Mouse (Mus musculus) intestine, embryonic 14.5 days (tissue): ENCODE results near the gene Glra1. TPM values are rescaled to one million over a fixed set of nuclear protein-coding genes. Genes with fewer than 3 reads are reported as not detected.
A peak's percentile ranks its signal among the peaks of the same experiment; 100 is the strongest.
"Not testable (repeated sequence)": the region's sequence is repeated elsewhere in the genome, so short reads cannot be mapped to it uniquely, and the experiment has no call there.

Source experiments
- ATAC-seq: fragments of 200-750 bp; cut with Nextera tagmentation; replicated peaks from 2 replicates; pipeline ENCODE4 v1.8.0; 2017; ENCODE audit warnings: low read depth, moderate number of reproducible peaks, moderate TSS enrichment, moderate library complexity; ENCODE audit not compliant: low FRiP score, low TSS enrichment
- DNase-seq: peaks from one replicate; pipeline ENCODE4 v3.0.0-alpha.2; 2018; ENCODE audit warnings: low spot score
- H3K27ac ChIP-seq: fragments of 300-500 bp; sonication (generic); 2 replicates; pipeline ENCODE4 v1.5.1; 2014; ENCODE audit warnings: low read depth, mild to moderate bottlenecking, control low read depth
- H3K27me3 ChIP-seq: fragments of 300-500 bp; sonication (generic); replicated peaks from 2 replicates; pipeline ENCODE4 v1.6.1; 2014; ENCODE audit warnings: low read length, control low read depth; ENCODE audit not compliant: control insufficient read depth, insufficient read depth
- H3K36me3 ChIP-seq: fragments of 300-500 bp; sonication (generic); 2 replicates; pipeline ENCODE4 v1.6.1; 2014; ENCODE audit warnings: low read length, control low read depth; ENCODE audit not compliant: control insufficient read depth, insufficient read depth
- H3K4me1 ChIP-seq: fragments of 300-500 bp; sonication (generic); replicated peaks from 2 replicates; pipeline ENCODE4 v1.6.1; 2014; ENCODE audit warnings: low read length, control low read depth, mixed read lengths; ENCODE audit not compliant: control insufficient read depth, insufficient read depth
- H3K4me2 ChIP-seq: fragments of 300-500 bp; sonication (generic); 2 replicates; pipeline ENCODE4 v1.6.1; 2014; ENCODE audit warnings: low read length
- H3K4me3 ChIP-seq: fragments of 300-500 bp; sonication (generic); 2 replicates; pipeline ENCODE4 v1.5.1; 2014; ENCODE audit warnings: low read depth, low read length, control low read depth, mixed read lengths
- H3K9ac ChIP-seq: fragments of 300-500 bp; sonication (generic); 2 replicates; pipeline ENCODE4 v1.6.1; 2014; ENCODE audit warnings: mild to moderate bottlenecking, low read length
- H3K9me3 ChIP-seq: fragments of 300-500 bp; sonication (generic); 2 replicates; pipeline ENCODE4 v1.6.1; 2016; ENCODE audit warnings: low read length, control low read depth; ENCODE audit not compliant: control insufficient read depth
- WGBS: fragments of 180-500 bp; shearing (Covaris S2); extraction: QIAGEN DNeasy Blood & Tissue Kit; methylation state at CpG from one replicate; pipeline ENCODE4 v1.1.7; 2014; 5-methylcytosine and 5-hydroxymethylcytosine counted together
- polyA plus RNA-seq: library from polyadenylated mRNA; unstranded; fragments of >200 nt; fragmentation: Nextera tagmentation; extraction: Ambion mirVana; gene quantifications from 2 replicates; pipeline ENCODE4 v1.2.1, GENCODE M21; 2014

The Glra1 gene
- polyA plus RNA-seq, result not detected in 2 replicates

DNA sequence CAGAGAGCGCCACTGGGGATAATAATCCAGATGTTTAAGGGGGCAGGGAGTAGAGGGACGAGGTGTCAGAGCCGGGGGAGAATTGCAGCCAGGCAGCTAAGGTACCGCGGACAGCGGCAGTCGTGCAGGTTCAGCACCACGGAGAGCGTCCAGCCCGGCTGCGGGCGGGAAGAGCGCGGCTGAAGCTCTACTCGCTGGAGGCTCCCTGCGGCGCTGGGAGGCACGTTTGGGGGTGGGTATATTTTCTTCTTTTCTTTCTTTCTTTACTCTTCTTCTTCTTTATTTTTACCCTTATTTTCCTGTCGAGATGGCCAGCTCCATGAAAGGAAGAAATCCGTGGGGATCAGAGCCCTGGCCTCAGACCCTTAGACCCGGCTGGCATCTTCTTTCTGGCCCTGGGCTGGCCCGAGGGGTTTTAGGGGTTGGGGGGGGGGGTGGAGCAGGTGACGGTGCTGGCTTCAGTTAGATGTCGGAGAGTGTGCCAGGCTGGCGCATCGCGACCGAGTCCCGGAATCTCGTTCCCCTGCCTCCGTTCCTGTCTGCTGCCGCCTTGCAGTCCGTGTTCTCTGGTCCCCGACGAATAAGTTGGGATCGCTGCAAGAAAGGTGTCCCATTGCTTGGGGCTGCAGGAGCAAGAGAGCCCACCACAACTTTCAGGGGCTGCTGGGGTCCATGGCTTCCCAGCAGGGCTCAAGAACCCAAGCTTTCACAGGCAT is at the start of gene Glra1:
Glra1 (minus strand) TSS at position 391 of the 716 bp plus-strand sequence.
- Histone ChIP-seq H3K4me1 (no peaks in the 10 kb centered on the region), H3K4me2 (no peak within 1 kb of the TSS)
- WGBS, result 2% methylated on average over 36 of the region's 36 CpGs

DNA sequence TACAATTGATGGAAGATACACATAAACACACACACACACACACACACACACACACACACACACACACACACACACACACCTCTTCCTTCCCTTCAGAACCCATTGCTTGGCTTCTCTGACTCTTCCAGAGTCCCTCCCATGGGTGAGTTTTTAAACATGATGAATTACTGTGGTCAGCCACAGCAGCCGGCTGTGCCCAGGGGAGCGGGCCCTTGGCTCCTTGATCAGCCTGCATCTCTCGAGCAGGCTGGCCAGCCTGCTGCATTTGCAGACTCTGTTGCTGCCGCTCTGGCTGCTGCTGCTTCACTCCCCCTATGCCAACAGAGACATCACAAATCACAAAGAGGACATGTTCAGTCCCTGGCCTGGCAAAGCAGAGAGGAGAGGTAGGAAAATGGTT is 29.0 kb upstream of the Glra1 start:
- 35% methylated on average over 4 of the region's 4 CpGs for WGBS
- ATAC-seq (no peak), DNase-seq (no peak)
- no peak overlapping the region for H3K27ac ChIP-seq
- no peaks in the 10 kb centered on the region for H3K36me3 ChIP-seq
- H3K4me3 ChIP-seq, result no peak overlapping the region
- H3K4me1 ChIP-seq, result no peaks in the 10 kb centered on the region
- no peak overlapping the region for H3K4me2 ChIP-seq
- no peaks in the 10 kb centered on the region for H3K27me3 ChIP-seq
- H3K9ac ChIP-seq, result no peak overlapping the region
- no peaks in the 10 kb centered on the region for H3K9me3 ChIP-seq

More for the DNA sequence above, at the start of gene Glra1:
- Histone ChIP-seq H3K27ac (no peak within 1 kb of the TSS), H3K9ac (no peak within 1 kb of the TSS), H3K4me3 (no peak within 1 kb of the TSS), H3K9me3 (no peaks in the 10 kb centered on the region), H3K27me3 (peaks cover 21% of the 10 kb centered on the region), H3K36me3 (no peaks in the 10 kb centered on the region)
- DNase-seq (peak; percentile 97), ATAC-seq (no peak; the same call in 1 of the 2 replicates)

- H3K4me3 ChIP-seq, result no peak overlapping the region
- H3K9ac ChIP-seq, result no peak overlapping the region
- no peaks in the 10 kb centered on the region for H3K27me3 ChIP-seq
- DNase-seq, result no peak
- no peak overlapping the region for H3K4me2 ChIP-seq
- no peaks in the 10 kb centered on the region for H3K4me1 ChIP-seq
- ATAC-seq, result no peak
- no peak overlapping the region for H3K27ac ChIP-seq
- H3K9me3 ChIP-seq, result no peaks in the 10 kb centered on the region
- H3K36me3 ChIP-seq, result no peaks in the 10 kb centered on the region
These were observed 25.9 kb upstream of the Glra1 start for GRCm38 (mm10) chr11:55633901-55634300.

GRCm38 (mm10) chr11:55614631-55615030 is 6.6 kb upstream of the Glra1 start:
- not testable (repeated sequence) for DNase-seq

DNA sequence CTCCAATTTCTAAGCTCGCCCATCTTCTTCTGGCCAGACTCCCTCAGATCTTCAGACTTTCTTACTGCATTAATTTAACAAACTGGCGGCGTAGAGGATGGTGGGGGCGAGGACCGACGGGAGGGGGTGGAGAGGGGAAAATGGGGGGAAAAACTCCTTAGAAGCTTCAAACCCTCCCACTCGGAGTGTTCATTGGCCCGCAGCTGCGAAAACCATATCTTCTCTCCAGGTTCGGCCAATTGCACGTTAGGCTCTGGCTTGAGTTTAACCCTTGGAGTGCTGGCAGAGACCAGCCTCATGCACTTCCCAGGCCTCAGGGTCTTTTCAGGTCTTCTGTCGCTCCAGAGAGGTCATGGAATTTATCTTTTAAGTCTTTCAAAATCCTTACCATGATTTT is 524 bp upstream of the Glra1 start:
- H3K4me1 ChIP-seq, result no peaks in the 10 kb centered on the region
- DNase-seq, result no peak

More at GRCm38 (mm10) chr11:55614631-55615030, 6.6 kb upstream of the Glra1 start:
- H3K27ac ChIP-seq, H3K9me3 ChIP-seq, H3K4me3 ChIP-seq, H3K27me3 ChIP-seq, H3K4me1 ChIP-seq, ATAC-seq, H3K9ac ChIP-seq, H3K4me2 ChIP-seq, H3K36me3 ChIP-seq: not testable (repeated sequence)
- 69% methylated on average over 8 of the region's 8 CpGs for WGBS

GRCm38 (mm10) chr11:55607066-55607807 is 761 bp downstream of the Glra1 start:
- no peak overlapping the region for H3K4me2 ChIP-seq
- H3K9me3 ChIP-seq, result no peaks in the 10 kb centered on the region
- H3K4me3 ChIP-seq, result no peak overlapping the region
- no peaks in the 10 kb centered on the region for H3K36me3 ChIP-seq
- WGBS, result 5% methylated on average over 26 of the region's 26 CpGs
- H3K27me3 ChIP-seq, result peaks cover 21% of the 10 kb centered on the region
- DNase-seq (no peak), ATAC-seq (no peak)
- no peaks in the 10 kb centered on the region for H3K4me1 ChIP-seq
- no peak overlapping the region for H3K9ac ChIP-seq
- no peak overlapping the region for H3K27ac ChIP-seq

More for the DNA sequence above, 524 bp upstream of the Glra1 start:
- Histone ChIP-seq H3K27ac (no peak overlapping the region), H3K4me3 (no peak overlapping the region), H3K4me2 (no peak overlapping the region), H3K9ac (no peak overlapping the region), H3K36me3 (no peaks in the 10 kb centered on the region), H3K27me3 (peaks cover 21% of the 10 kb centered on the region), H3K9me3 (no peaks in the 10 kb centered on the region)
- WGBS, result 4% methylated on average over 12 of the region's 12 CpGs
- no peak for ATAC-seq

GRCm38 (mm10) chr11:55601447-55602065 is 6.4 kb downstream of the Glra1 start:
- H3K9ac ChIP-seq, result no peak overlapping the region
- ATAC-seq, result no peak
- H3K27ac ChIP-seq, result no peak overlapping the region
- H3K36me3 ChIP-seq, result no peaks in the 10 kb centered on the region
- 24% methylated on average over 11 of the region's 11 CpGs for WGBS
- H3K4me2 ChIP-seq, result no peak overlapping the region
- H3K9me3 ChIP-seq, result no peaks in the 10 kb centered on the region
- H3K27me3 ChIP-seq, result no peaks in the 10 kb centered on the region
- no peak overlapping the region for H3K4me3 ChIP-seq
- DNase-seq, result no peak
- no peaks in the 10 kb centered on the region for H3K4me1 ChIP-seq

GRCm38 (mm10) chr11:55595726-55596125 is 12.3 kb downstream of the Glra1 start:
- DNase-seq, result no peak
- ATAC-seq, result no peak

More at GRCm38 (mm10) chr11:55595726-55596125, 12.3 kb downstream of the Glra1 start:
- Histone ChIP-seq H3K36me3 (no peaks in the 10 kb centered on the region), H3K9ac (no peak overlapping the region), H3K4me3 (no peak overlapping the region), H3K4me1 (no peaks in the 10 kb centered on the region), H3K4me2 (no peak overlapping the region), H3K9me3 (no peaks in the 10 kb centered on the region), H3K27me3 (no peaks in the 10 kb centered on the region), H3K27ac (no peak overlapping the region)
- 63% methylated on average over 1 of the region's 1 CpGs for WGBS
